Mouse (Mus musculus): ENCODE results near the gene Ap2b1. TPM values are rescaled to one million over a fixed set of nuclear protein-coding genes. Genes with fewer than 3 reads are reported as not detected.

Gene Ap2b1
- total RNA-seq, 2 experiments from 2014 or later: 42.3 to 49.8 TPM

GRCm38 (mm10) chr11:83383532-83383887 lies 84.7 kb downstream of the Ap2b1 start:
- ATAC-seq (replicated peaks; ENCODE audit: low FRiP score, poor library complexity, severe bottlenecking): no peak

GRCm38 (mm10) chr11:83393062-83393461 lies 94.2 kb downstream of the Ap2b1 start:
- ATAC-seq (replicated peaks; ENCODE audit: low FRiP score, poor library complexity, severe bottlenecking): no peak

DNA sequence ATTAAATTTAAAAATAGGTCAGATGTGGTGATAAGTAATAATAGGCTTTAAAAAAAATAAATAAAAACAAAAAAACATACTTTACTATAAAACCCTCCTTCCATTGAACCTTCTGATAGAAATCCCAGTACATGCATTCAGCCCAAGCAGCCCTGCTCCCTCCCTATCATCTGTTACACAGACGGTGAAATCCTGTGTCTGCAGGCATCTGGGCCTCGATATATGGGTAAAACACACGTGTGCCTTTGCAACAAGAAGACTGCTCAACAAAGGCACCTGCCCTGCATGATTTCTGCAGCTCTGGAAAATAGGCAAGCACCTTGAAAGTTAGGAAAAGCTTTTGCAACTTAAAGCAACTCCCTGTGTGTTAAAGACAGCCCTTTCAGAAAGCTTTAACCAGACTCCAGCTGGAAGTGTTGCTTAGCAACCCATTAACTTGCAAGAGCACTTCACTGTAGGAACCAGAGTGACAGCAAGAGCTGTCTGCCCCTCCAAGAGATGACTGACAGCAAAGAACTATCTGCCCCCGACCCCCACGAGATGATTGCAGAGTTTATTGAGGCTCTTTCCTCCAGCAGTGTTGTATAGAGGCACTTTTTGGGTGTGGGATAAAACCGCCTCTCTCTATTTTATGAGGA lies 96.1 kb downstream of the Ap2b1 start:
- no peak for ATAC-seq (replicated peaks; ENCODE audit: low FRiP score, poor library complexity, severe bottlenecking)

GRCm38 (mm10) chr11:83397626-83398025 lies 98.8 kb downstream of the Ap2b1 start:
- ATAC-seq (replicated peaks; ENCODE audit: low FRiP score, poor library complexity, severe bottlenecking): no peak

- no peak for ATAC-seq (replicated peaks; ENCODE audit: low FRiP score, poor library complexity, severe bottlenecking)
These were observed 99.9 kb downstream of the Ap2b1 start for GRCm38 (mm10) chr11:83398724-83399123.

DNA sequence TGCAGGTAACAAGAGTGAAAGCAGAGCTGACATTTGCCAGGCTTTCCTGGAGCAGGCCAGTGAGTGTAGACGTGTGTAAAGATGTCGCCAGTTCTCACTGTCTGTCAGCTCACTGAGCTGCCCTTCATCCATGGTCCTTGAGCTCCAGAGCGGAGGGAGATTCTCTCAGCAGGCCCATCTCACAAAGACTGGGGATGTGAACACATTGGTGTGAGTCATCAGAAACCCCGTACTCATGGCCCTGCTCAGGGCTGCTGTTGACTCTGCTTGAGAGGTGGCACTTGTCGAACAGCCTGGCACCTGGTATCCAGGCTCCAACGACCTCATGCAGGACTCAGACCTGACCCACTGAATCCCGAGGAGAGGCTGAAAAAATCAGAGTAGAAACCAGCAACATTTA lies 105.0 kb downstream of the Ap2b1 start:
- ATAC-seq (replicated peaks; ENCODE audit: low FRiP score, poor library complexity, severe bottlenecking): no peak

DNA sequence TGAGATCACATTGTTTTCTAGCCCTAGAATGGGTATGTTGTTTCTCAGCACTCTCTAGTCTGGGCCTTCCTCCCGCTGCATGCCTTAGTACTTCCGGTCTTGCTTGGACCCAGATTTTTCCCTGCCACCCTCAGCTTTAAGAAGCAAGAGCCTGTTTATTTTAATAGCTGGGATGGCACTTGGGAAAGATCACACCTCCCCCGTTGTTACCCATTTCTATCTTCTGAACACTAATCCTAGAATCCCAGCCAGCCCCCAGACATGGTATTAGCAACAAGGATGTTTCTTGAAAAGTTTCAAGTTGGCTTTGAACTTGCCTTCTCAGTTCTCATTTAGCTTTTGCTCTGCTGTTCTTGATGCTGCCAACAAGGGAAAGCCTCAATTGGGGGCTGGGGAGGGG lies 107.6 kb downstream of the Ap2b1 start:
- no peak for ATAC-seq (replicated peaks; ENCODE audit: low FRiP score, poor library complexity, severe bottlenecking)

GRCm38 (mm10) chr11:83408242-83408641 lies 109.4 kb downstream of the Ap2b1 start:
- no peak for ATAC-seq (replicated peaks; ENCODE audit: low FRiP score, poor library complexity, severe bottlenecking)

DNA sequence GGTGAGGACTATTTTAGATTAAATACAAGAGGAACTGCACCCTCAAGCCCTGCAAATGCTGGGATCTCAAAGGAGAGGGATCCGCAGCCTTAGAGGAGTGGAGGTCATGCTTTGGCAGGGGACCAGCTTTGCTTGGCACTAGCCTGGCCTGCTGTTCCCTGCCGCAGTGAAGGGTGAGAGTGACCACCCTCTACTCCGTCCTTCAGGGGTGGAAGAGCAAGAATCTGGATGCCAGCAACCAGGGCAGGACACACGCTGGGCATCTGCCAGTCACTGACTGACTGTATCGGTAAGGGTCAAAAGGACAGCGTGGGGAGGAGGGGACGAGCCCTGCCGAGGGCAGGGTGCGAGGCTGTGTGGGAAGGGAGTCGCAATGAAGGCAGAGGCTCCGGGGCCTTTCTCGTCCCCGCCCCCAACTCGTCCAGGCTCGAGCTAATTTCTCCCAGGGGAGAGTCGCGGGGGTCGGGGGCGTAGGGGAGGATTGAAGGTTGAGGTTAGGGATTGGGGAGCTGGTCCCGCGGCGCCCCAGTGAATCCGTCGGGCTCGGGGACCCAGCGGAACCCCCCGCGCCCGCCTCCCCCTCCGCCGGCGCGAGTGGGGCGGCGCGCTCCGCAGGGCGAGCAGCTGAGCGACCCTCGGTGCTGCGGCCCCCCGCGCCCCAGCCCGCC lies 110.4 kb downstream of the Ap2b1 start, which contains the start of gene Rasl10b:
Rasl10b (plus strand) TSS at position 51 of the 668 bp plus-strand sequence.
- ATAC-seq (replicated peaks; ENCODE audit: low FRiP score, poor library complexity, severe bottlenecking): no peak

DNA sequence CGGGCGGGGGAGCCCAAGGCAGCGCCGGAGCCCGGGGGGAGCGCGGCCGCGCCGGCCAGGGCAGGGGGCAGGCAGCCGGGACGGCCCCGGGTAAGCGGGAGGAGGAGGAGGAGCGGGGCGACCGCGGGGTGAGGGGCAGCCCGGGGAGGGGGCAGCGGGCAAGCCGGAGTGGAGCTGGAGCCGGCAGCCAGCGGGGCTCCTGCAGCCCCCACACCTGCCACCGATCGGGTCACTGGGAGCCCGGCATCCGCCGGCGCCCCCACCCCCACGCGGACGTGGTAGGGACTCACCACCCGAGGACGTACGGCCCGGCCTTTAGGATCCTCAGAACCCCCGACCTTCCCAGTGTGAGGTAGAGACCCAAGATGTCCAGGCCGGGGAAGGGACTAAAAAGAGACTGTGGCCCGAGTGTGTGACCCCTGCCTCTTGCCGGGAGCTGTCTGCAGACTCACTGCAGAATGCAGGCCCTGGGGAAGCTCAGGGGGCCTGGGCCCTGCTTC lies 111.0 kb downstream of the Ap2b1 start:
- no peak for ATAC-seq (replicated peaks; ENCODE audit: low FRiP score, poor library complexity, severe bottlenecking)

GRCm38 (mm10) chr11:83410510-83410909 lies 111.7 kb downstream of the Ap2b1 start:
- ATAC-seq (replicated peaks; ENCODE audit: low FRiP score, poor library complexity, severe bottlenecking): no peak

DNA sequence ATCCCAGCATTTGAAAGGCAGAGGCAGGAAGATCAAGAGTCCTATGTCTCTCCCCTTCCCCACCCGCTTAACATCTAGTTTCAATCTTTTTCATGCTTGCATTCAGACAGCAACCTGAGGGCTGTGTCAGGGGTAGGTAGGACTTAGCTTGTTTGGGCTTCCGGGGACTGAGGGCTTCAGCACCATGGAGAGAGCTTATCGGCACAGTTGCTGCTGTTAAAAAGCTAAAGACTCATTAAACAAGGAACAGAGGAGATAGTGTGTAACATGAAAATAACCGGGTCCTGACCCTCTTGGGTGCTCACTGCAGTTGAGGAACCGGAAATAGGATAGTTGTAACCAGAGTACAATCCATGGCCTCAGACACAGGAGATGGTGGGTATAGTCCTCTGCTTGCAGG lies 118.3 kb downstream of the Ap2b1 start:
- no peak for ATAC-seq (replicated peaks; ENCODE audit: low FRiP score, poor library complexity, severe bottlenecking)

GRCm38 (mm10) chr11:83417708-83418107 lies 118.9 kb downstream of the Ap2b1 start:
- ATAC-seq (replicated peaks; ENCODE audit: low FRiP score, poor library complexity, severe bottlenecking): no peak

- no peak for ATAC-seq (replicated peaks; ENCODE audit: low FRiP score, poor library complexity, severe bottlenecking)
These were observed 119.7 kb downstream of the Ap2b1 start for GRCm38 (mm10) chr11:83418566-83418965.

- ATAC-seq (replicated peaks; ENCODE audit: low FRiP score, poor library complexity, severe bottlenecking): no peak
These were observed 121.5 kb downstream of the Ap2b1 start for GRCm38 (mm10) chr11:83420338-83420737.

DNA sequence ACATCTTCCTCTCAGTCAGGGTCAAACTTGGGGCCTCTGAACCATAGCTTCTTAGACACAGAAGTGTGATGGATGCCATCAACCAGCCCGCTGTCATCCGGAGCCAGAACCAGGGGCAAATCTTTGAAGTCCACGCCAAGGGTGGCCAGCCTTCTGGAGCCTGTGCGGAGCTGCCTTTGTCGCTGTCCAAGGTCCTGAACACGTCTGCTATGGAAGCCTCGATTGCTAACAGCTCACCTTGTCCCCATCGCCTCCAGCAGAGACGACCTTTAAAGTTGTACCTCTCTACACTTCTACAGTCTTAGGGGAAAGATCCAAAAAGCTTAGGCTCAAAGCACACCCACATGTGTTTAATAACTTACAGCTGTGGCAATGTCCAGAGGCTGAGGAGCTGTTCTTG lies 122.5 kb downstream of the Ap2b1 start:
- no peak for ATAC-seq (replicated peaks; ENCODE audit: low FRiP score, poor library complexity, severe bottlenecking)

DNA sequence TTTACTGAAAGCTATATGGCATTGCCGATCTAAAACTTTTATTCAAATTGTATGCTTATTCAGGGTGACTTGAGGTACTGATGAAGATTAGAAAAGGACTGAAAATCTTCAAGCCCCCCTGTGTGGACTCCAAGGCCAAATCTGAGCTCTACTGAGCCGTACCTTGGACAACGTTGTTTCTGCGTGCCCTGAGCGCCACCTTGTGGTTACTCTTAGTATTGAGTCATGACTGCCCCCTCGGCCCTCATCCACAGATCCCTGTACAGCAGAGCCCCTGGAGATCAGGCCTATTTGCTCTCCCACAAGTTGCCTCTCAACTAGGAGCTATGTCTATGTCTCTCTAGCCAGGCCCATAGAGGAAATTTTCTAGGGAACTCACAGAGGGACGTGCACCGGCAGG lies 125.9 kb downstream of the Ap2b1 start:
- ATAC-seq (replicated peaks; ENCODE audit: low FRiP score, poor library complexity, severe bottlenecking): peak; percentile 67; the same call in 1 of the 2 replicates

DNA sequence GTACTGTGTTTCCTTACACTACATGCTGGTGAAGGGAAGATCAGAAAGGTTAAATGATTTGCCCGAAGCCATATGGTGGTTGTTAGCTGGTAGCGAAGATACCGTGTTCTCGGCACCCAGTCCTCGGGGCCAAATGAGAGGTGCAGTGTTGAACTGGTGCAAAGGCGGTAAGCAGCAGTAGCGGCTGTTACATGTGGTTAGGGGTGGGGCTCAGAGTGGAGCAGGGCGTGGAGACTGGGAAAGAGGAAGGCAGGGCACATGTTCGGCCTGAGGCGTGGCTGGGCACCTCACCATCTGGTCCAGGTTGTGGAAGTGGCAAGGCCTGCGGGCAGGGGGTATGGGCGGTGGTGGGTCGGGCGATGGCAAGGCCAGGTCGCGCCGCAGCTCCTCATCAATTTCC lies 128.1 kb downstream of the Ap2b1 start:
- ATAC-seq (replicated peaks; ENCODE audit: low FRiP score, poor library complexity, severe bottlenecking): no peak

GRCm38 (mm10) chr11:83429355-83429754 lies 130.5 kb downstream of the Ap2b1 start, which contains the start of gene Gas2l2:
Gene Gas2l2 (minus strand): TSS chr11:83429455.
- no peak for ATAC-seq (replicated peaks; ENCODE audit: low FRiP score, poor library complexity, severe bottlenecking)

DNA sequence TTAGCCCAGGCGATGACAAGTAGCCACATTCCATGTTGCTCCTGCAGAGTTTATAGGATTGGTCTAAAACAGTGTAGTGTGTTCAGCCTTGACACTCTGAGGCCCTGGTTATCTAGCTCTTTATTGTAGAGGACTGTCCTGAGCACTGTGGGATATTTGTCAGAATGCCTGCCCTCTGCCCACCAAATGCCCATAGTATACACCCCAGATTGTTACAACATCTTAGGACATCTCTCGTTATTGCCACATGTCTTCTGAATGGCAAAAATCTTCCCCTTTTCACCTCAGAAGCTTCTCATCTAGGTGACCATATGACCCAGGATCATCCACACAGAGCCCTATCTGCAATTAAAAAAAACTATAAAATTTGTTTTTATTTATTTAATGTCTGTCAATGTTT lies 133.7 kb downstream of the Ap2b1 start:
- no peak for ATAC-seq (replicated peaks; ENCODE audit: low FRiP score, poor library complexity, severe bottlenecking)

GRCm38 (mm10) chr11:83437377-83437776 lies 138.6 kb downstream of the Ap2b1 start, which contains the start of gene 1700020L24Rik:
Gene 1700020L24Rik (plus strand): TSS chr11:83437677.
- ATAC-seq (replicated peaks; ENCODE audit: low FRiP score, poor library complexity, severe bottlenecking): no peak

Measured in erythroid progenitor cell, adult 5-6 weeks (primary cell).